Mouse (Mus musculus): ENCODE data around the gene Tulp1. TPM values are rescaled to one million over a fixed set of nuclear protein-coding genes. Genes with fewer than 3 reads are reported as not detected.
A peak's percentile ranks its signal among the peaks of the same experiment; 100 is the strongest.
"Not testable (repeated sequence)": the region's sequence is repeated elsewhere in the genome, so short reads cannot be mapped to it uniquely, and the experiment has no call there.

Gene Tulp1
- polyA plus RNA-seq, 1 experiment from 2014 or later: 1.5 TPM

GRCm38 (mm10) chr17:28371941-28372340 is 6.9 kb upstream of the Tulp1 start:
- Histone ChIP-seq H3K9me3 (ENCODE audit: control insufficient read depth, low read length) (no peaks in the 10 kb centered on the region), H3K9ac (replicated peaks; ENCODE audit: low read depth, low read length) (no peak overlapping the region), H3K4me2 (ENCODE audit: low read length) (no peak overlapping the region), H3K27ac (ENCODE audit: low read length) (no peak overlapping the region), H3K36me3 (ENCODE audit: control insufficient read depth, insufficient read depth) (no peaks in the 10 kb centered on the region), H3K4me1 (replicated peaks; ENCODE audit: control insufficient read depth, insufficient read depth, low read length) (no peaks in the 10 kb centered on the region), H3K27me3 (replicated peaks; ENCODE audit: control insufficient read depth, insufficient read depth, low read length) (peaks cover 11% of the 10 kb centered on the region), H3K4me3 (replicated peaks; ENCODE audit: low read length) (no peak overlapping the region)
- ATAC-seq: no peak
- 64% methylated on average over 1 of the region's 1 CpGs for WGBS

- 69% methylated on average over 2 of the region's 2 CpGs for WGBS
- Histone ChIP-seq H3K36me3 (ENCODE audit: control insufficient read depth, insufficient read depth) (no peaks in the 10 kb centered on the region), H3K27ac (ENCODE audit: low read length) (no peak overlapping the region), H3K9me3 (ENCODE audit: control insufficient read depth, low read length) (no peaks in the 10 kb centered on the region), H3K9ac (replicated peaks; ENCODE audit: low read depth, low read length) (no peak overlapping the region), H3K27me3 (replicated peaks; ENCODE audit: control insufficient read depth, insufficient read depth, low read length) (peaks cover 11% of the 10 kb centered on the region), H3K4me2 (ENCODE audit: low read length) (no peak overlapping the region), H3K4me1 (replicated peaks; ENCODE audit: control insufficient read depth, insufficient read depth, low read length) (no peaks in the 10 kb centered on the region), H3K4me3 (replicated peaks; ENCODE audit: low read length) (no peak overlapping the region)
- ATAC-seq: no peak
Measured at GRCm38 (mm10) chr17:28371286-28371685, 6.3 kb upstream of the Tulp1 start.

- H3K9ac ChIP-seq (replicated peaks; ENCODE audit: low read depth, low read length): no peak overlapping the region
- no peaks in the 10 kb centered on the region for H3K9me3 ChIP-seq (ENCODE audit: control insufficient read depth, low read length)
- H3K4me1 ChIP-seq (replicated peaks; ENCODE audit: control insufficient read depth, insufficient read depth, low read length): peaks cover 5% of the 10 kb centered on the region
- H3K27me3 ChIP-seq (replicated peaks; ENCODE audit: control insufficient read depth, insufficient read depth, low read length): peaks cover 19% of the 10 kb centered on the region
- H3K4me3 ChIP-seq (replicated peaks; ENCODE audit: low read length): no peak overlapping the region
- no peak overlapping the region for H3K4me2 ChIP-seq (ENCODE audit: low read length)
- 84% methylated on average over 5 of the region's 5 CpGs for WGBS
- no peak for ATAC-seq
- no peak overlapping the region for H3K27ac ChIP-seq (ENCODE audit: low read length)
- H3K36me3 ChIP-seq (ENCODE audit: control insufficient read depth, insufficient read depth): no peaks in the 10 kb centered on the region
Measured at GRCm38 (mm10) chr17:28369056-28369455, 4.0 kb upstream of the Tulp1 start.

GRCm38 (mm10) chr17:28368449-28368848 is 3.4 kb upstream of the Tulp1 start:
- Histone ChIP-seq H3K4me3 (replicated peaks; ENCODE audit: low read length) (no peak overlapping the region), H3K4me1 (replicated peaks; ENCODE audit: control insufficient read depth, insufficient read depth, low read length) (peaks cover 7% of the 10 kb centered on the region), H3K4me2 (ENCODE audit: low read length) (no peak overlapping the region), H3K27ac (ENCODE audit: low read length) (no peak overlapping the region), H3K9ac (replicated peaks; ENCODE audit: low read depth, low read length) (no peak overlapping the region), H3K36me3 (ENCODE audit: control insufficient read depth, insufficient read depth) (no peaks in the 10 kb centered on the region), H3K27me3 (replicated peaks; ENCODE audit: control insufficient read depth, insufficient read depth, low read length) (peaks cover 25% of the 10 kb centered on the region), H3K9me3 (ENCODE audit: control insufficient read depth, low read length) (no peaks in the 10 kb centered on the region)
- ATAC-seq: no peak
- WGBS: 4% methylated on average over 13 of the region's 13 CpGs

- Histone ChIP-seq H3K9ac (replicated peaks; ENCODE audit: low read depth, low read length) (no peak overlapping the region), H3K4me3 (replicated peaks; ENCODE audit: low read length) (no peak overlapping the region), H3K36me3 (ENCODE audit: control insufficient read depth, insufficient read depth) (no peaks in the 10 kb centered on the region), H3K27me3 (replicated peaks; ENCODE audit: control insufficient read depth, insufficient read depth, low read length) (peaks cover 49% of the 10 kb centered on the region), H3K27ac (ENCODE audit: low read length) (no peak overlapping the region), H3K9me3 (ENCODE audit: control insufficient read depth, low read length) (no peaks in the 10 kb centered on the region), H3K4me2 (ENCODE audit: low read length) (no peak overlapping the region), H3K4me1 (replicated peaks; ENCODE audit: control insufficient read depth, insufficient read depth, low read length) (peaks cover 10% of the 10 kb centered on the region)
- 13% methylated on average over 6 of the region's 6 CpGs for WGBS
- no peak for ATAC-seq
Measured at GRCm38 (mm10) chr17:28363507-28363906, 1.5 kb downstream of the Tulp1 start.

- Histone ChIP-seq H3K4me1 (replicated peaks; ENCODE audit: control insufficient read depth, insufficient read depth, low read length) (peaks cover 10% of the 10 kb centered on the region), H3K9ac (replicated peaks; ENCODE audit: low read depth, low read length) (no peak overlapping the region), H3K36me3 (ENCODE audit: control insufficient read depth, insufficient read depth) (no peaks in the 10 kb centered on the region), H3K9me3 (ENCODE audit: control insufficient read depth, low read length) (no peaks in the 10 kb centered on the region), H3K4me3 (replicated peaks; ENCODE audit: low read length) (peak overlapping the region; percentile 26), H3K27me3 (replicated peaks; ENCODE audit: control insufficient read depth, insufficient read depth, low read length) (peaks cover 55% of the 10 kb centered on the region), H3K27ac (ENCODE audit: low read length) (no peak overlapping the region), H3K4me2 (ENCODE audit: low read length) (peak overlapping the region; percentile 43)
- ATAC-seq: no peak
- WGBS: 1% methylated on average over 23 of the region's 25 CpGs
Measured at GRCm38 (mm10) chr17:28362653-28363292, 2.2 kb downstream of the Tulp1 start.

- Histone ChIP-seq H3K4me1 (replicated peaks; ENCODE audit: control insufficient read depth, insufficient read depth, low read length) (peaks cover 10% of the 10 kb centered on the region), H3K9ac (replicated peaks; ENCODE audit: low read depth, low read length) (no peak overlapping the region), H3K36me3 (ENCODE audit: control insufficient read depth, insufficient read depth) (no peaks in the 10 kb centered on the region), H3K27ac (ENCODE audit: low read length) (no peak overlapping the region), H3K9me3 (ENCODE audit: control insufficient read depth, low read length) (no peaks in the 10 kb centered on the region), H3K4me2 (ENCODE audit: low read length) (peak overlapping the region; percentile 43), H3K4me3 (replicated peaks; ENCODE audit: low read length) (peak overlapping the region; percentile 26), H3K27me3 (replicated peaks; ENCODE audit: control insufficient read depth, insufficient read depth, low read length) (peaks cover 55% of the 10 kb centered on the region)
- WGBS: 35% methylated on average over 11 of the region's 11 CpGs
- no peak for ATAC-seq
Measured at GRCm38 (mm10) chr17:28361921-28362652, 2.9 kb downstream of the Tulp1 start.

GRCm38 (mm10) chr17:28360531-28361277 is 4.3 kb downstream of the Tulp1 start:
- WGBS: 81% methylated on average over 9 of the region's 9 CpGs
- H3K36me3 ChIP-seq (ENCODE audit: control insufficient read depth, insufficient read depth): no peaks in the 10 kb centered on the region
- H3K27ac ChIP-seq (ENCODE audit: low read length): no peak overlapping the region
- H3K27me3 ChIP-seq (replicated peaks; ENCODE audit: control insufficient read depth, insufficient read depth, low read length): peaks cover 50% of the 10 kb centered on the region
- ATAC-seq: no peak
- peaks cover 10% of the 10 kb centered on the region for H3K4me1 ChIP-seq (replicated peaks; ENCODE audit: control insufficient read depth, insufficient read depth, low read length)
- no peak overlapping the region for H3K9ac ChIP-seq (replicated peaks; ENCODE audit: low read depth, low read length)
- no peak overlapping the region for H3K4me2 ChIP-seq (ENCODE audit: low read length)
- H3K9me3 ChIP-seq (ENCODE audit: control insufficient read depth, low read length): no peaks in the 10 kb centered on the region
- no peak overlapping the region for H3K4me3 ChIP-seq (replicated peaks; ENCODE audit: low read length)

GRCm38 (mm10) chr17:28358576-28359261 is 6.3 kb downstream of the Tulp1 start:
- H3K4me2 ChIP-seq (ENCODE audit: low read length); H3K9ac ChIP-seq (replicated peaks; ENCODE audit: low read depth, low read length); H3K4me1 ChIP-seq (replicated peaks; ENCODE audit: control insufficient read depth, insufficient read depth, low read length); H3K27ac ChIP-seq (ENCODE audit: low read length); H3K4me3 ChIP-seq (replicated peaks; ENCODE audit: low read length); H3K9me3 ChIP-seq (ENCODE audit: control insufficient read depth, low read length); ATAC-seq; H3K36me3 ChIP-seq (ENCODE audit: control insufficient read depth, insufficient read depth): not testable (repeated sequence)
- H3K27me3 ChIP-seq (replicated peaks; ENCODE audit: control insufficient read depth, insufficient read depth, low read length): peaks cover 32% of the 10 kb centered on the region
- 14% methylated on average over 22 of the region's 24 CpGs for WGBS

Data from forebrain, embryonic 16.5 days (tissue).